Mouse (Mus musculus): ENCODE measurements at regions not wholly inside any gene's neighbourhood (a gene's known extent, or its start where the extent isn't known, plus 50 kb on each side); places are given as distances from the start of the nearest gene placed in this dataset.

DNA sequence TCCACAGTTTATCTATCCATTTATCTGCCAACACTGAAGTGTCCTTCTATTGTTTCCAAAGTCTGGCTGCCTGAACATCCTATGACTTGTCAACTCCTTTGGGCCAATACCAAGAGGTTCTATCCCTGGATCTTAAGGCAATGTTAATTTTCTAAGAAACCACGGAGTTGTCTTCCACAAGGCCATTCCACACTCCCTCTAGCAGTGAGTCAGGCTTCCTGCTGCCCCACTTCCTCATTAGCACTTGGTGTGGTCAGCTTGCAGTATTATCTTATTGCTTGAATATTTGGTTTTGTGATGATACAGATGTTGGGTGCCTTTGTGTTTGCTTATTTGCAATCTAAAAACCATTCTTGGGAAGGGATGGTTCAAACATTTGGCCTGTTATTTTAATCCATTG lies 87.5 kb upstream of the Ppp2r2d start:
- no peaks in the 10 kb centered on the region for H3K9me3 ChIP-seq (ENCODE audit: control insufficient read depth)
- WGBS, result 55% methylated on average over 1 of the region's 1 CpGs

DNA sequence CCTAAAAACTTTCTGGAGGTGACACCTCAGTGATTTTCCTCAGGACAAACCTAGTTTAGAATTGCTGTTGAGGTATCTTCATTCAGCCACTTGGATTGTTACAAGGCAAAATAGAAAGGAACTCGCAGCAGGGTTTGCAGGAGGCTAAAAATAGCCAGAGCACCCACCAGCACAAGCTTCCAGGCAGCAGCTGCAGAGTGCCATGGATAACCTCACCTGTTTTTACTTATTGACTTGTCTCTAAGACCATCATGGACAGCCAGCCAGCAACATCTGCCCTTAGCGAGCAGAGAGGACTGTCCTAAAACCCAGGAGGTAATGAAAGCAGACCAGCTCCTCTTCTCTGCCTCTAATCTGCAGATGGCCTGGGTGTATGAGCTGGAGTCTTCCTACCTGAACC lies 97.4 kb upstream of the Ppp2r2d start:
- no peak for TF ChIP-seq CTCF (IDR thresholded peaks at IDR 0.05; ENCODE audit: low read depth)
- 73% methylated on average over 2 of the region's 2 CpGs for WGBS
- no peaks in the 10 kb centered on the region for H3K9me3 ChIP-seq (ENCODE audit: control insufficient read depth)

More for the DNA sequence above, 87.5 kb upstream of the Ppp2r2d start:
- no peaks in the 10 kb centered on the region for H3K4me1 ChIP-seq (replicated peaks; ENCODE audit: control insufficient read depth, insufficient read depth, low read length)
- no peak for ATAC-seq
- H3K4me3 ChIP-seq (ENCODE audit: low read depth, low read length), result no peak overlapping the region
- no peak for TF ChIP-seq CTCF (IDR thresholded peaks at IDR 0.05; ENCODE audit: low read depth)
- H3K27ac ChIP-seq (ENCODE audit: low read depth, low read length), result no peak overlapping the region
- H3K27me3 ChIP-seq (replicated peaks; ENCODE audit: control insufficient read depth, insufficient read depth, low read length), result no peaks in the 10 kb centered on the region
- H3K4me2 ChIP-seq (replicated peaks; ENCODE audit: low read depth), result no peak overlapping the region
- no peak overlapping the region for H3K9ac ChIP-seq (ENCODE audit: low read depth, low read length)
- no peaks in the 10 kb centered on the region for H3K36me3 ChIP-seq (ENCODE audit: control insufficient read depth, insufficient read depth)

DNA sequence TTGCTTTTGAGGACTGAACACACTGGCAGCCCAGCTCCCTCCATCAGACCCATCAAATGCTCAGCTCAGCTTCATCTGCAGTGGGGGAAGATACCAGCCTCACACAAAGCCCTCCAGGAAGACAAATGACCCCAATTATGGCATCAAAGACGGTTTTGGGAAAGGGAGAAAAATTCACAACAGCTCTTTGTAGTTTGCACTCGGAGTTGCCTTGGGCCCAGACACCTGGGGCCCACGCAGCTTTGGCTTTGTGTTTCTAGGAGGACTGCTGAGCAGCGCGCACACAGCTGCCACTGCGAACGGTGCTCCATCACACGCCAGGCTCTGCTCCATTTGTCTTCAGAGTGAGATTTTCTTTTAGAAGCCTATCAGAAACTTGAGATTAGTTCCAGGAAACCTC lies 99.3 kb upstream of the Ppp2r2d start:
- H3K4me2 ChIP-seq (replicated peaks; ENCODE audit: low read depth), result no peak overlapping the region
- ATAC-seq, result no peak
- H3K9ac ChIP-seq (ENCODE audit: low read depth, low read length), result no peak overlapping the region
- no peaks in the 10 kb centered on the region for H3K36me3 ChIP-seq (ENCODE audit: control insufficient read depth, insufficient read depth)
- no peaks in the 10 kb centered on the region for H3K4me1 ChIP-seq (replicated peaks; ENCODE audit: control insufficient read depth, insufficient read depth, low read length)
- H3K27me3 ChIP-seq (replicated peaks; ENCODE audit: control insufficient read depth, insufficient read depth, low read length), result no peaks in the 10 kb centered on the region
- no peaks in the 10 kb centered on the region for H3K9me3 ChIP-seq (ENCODE audit: control insufficient read depth)
- 69% methylated on average over 8 of the region's 8 CpGs for WGBS
- no peak overlapping the region for H3K27ac ChIP-seq (ENCODE audit: low read depth, low read length)
- no peak for TF ChIP-seq CTCF (IDR thresholded peaks at IDR 0.05; ENCODE audit: low read depth)
- H3K4me3 ChIP-seq (ENCODE audit: low read depth, low read length), result no peak overlapping the region

More for the DNA sequence above, 97.4 kb upstream of the Ppp2r2d start:
- H3K4me1 ChIP-seq (replicated peaks; ENCODE audit: control insufficient read depth, insufficient read depth, low read length), result no peaks in the 10 kb centered on the region
- no peak overlapping the region for H3K4me2 ChIP-seq (replicated peaks; ENCODE audit: low read depth)
- no peak for ATAC-seq
- H3K4me3 ChIP-seq (ENCODE audit: low read depth, low read length), result no peak overlapping the region
- H3K27ac ChIP-seq (ENCODE audit: low read depth, low read length), result no peak overlapping the region
- no peaks in the 10 kb centered on the region for H3K36me3 ChIP-seq (ENCODE audit: control insufficient read depth, insufficient read depth)
- no peaks in the 10 kb centered on the region for H3K27me3 ChIP-seq (replicated peaks; ENCODE audit: control insufficient read depth, insufficient read depth, low read length)
- H3K9ac ChIP-seq (ENCODE audit: low read depth, low read length), result no peak overlapping the region

DNA sequence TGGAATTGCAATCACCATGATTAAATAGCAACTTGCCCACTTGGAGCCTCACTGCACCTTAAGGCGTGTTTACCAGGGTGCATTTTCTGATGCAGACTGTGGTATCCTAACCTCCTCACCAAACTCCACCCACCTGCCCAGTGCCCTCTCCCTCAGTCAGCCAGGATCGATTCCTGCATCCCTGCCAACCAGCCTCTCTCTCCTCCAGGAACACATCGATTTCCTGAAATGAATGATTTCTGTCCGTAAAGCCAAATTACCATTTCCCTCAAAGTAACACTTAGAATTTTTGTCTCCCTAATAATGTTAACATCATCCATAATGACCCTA lies 103.4 kb upstream of the Ppp2r2d start:
- TF ChIP-seq CTCF (IDR thresholded peaks at IDR 0.05; ENCODE audit: low read depth), result no peak
- 84% methylated on average over 4 of the region's 4 CpGs for WGBS
- Histone ChIP-seq H3K4me3 (ENCODE audit: low read depth, low read length) (no peak overlapping the region), H3K27me3 (replicated peaks; ENCODE audit: control insufficient read depth, insufficient read depth, low read length) (no peaks in the 10 kb centered on the region), H3K4me2 (replicated peaks; ENCODE audit: low read depth) (no peak overlapping the region), H3K9ac (ENCODE audit: low read depth, low read length) (no peak overlapping the region), H3K36me3 (ENCODE audit: control insufficient read depth, insufficient read depth) (no peaks in the 10 kb centered on the region), H3K9me3 (ENCODE audit: control insufficient read depth) (no peaks in the 10 kb centered on the region), H3K4me1 (replicated peaks; ENCODE audit: control insufficient read depth, insufficient read depth, low read length) (no peaks in the 10 kb centered on the region), H3K27ac (ENCODE audit: low read depth, low read length) (no peak overlapping the region)
- no peak for ATAC-seq

DNA sequence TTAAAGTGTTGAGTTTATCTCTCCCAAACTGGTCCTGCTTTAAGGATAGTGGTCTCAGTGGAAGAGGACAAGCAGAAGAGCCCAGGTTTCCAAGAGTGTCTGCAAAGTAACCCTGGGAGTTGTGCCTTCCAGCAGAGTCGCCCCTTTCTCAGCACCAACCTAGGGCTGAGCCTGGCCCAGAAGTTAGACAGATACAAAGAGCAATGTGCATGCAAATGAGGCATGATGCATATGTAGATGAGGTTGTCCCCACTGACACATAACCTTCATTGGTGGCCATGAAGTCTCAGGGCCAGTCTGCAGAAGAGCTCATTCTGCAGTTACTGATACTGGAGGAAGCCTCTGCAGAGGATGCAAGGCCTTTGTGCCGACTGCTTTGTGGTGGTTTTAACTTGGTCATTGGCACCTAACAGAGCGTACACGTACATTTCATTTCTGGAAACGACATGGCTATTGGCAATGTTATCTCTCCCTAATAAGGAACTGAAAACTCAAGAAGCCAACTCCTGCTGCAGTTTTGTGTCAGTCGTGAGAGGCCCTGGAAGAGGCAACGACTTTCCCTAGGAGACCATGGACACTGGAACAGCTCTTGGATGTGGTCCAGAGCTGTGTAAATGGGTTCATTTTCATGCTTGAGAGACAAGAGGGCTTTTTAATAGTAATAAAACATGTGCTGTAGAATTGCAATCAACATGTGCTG lies 103.9 kb upstream of the Ppp2r2d start:
- no peak for TF ChIP-seq CTCF (IDR thresholded peaks at IDR 0.05; ENCODE audit: low read depth)
- Histone ChIP-seq H3K9me3 (ENCODE audit: control insufficient read depth) (no peaks in the 10 kb centered on the region), H3K4me3 (ENCODE audit: low read depth, low read length) (no peak overlapping the region), H3K27me3 (replicated peaks; ENCODE audit: control insufficient read depth, insufficient read depth, low read length) (no peaks in the 10 kb centered on the region), H3K4me2 (replicated peaks; ENCODE audit: low read depth) (no peak overlapping the region), H3K9ac (ENCODE audit: low read depth, low read length) (no peak overlapping the region), H3K27ac (ENCODE audit: low read depth, low read length) (no peak overlapping the region), H3K36me3 (ENCODE audit: control insufficient read depth, insufficient read depth) (no peaks in the 10 kb centered on the region), H3K4me1 (replicated peaks; ENCODE audit: control insufficient read depth, insufficient read depth, low read length) (no peaks in the 10 kb centered on the region)
- ATAC-seq, result no peak
- WGBS, result 63% methylated on average over 7 of the region's 7 CpGs

DNA sequence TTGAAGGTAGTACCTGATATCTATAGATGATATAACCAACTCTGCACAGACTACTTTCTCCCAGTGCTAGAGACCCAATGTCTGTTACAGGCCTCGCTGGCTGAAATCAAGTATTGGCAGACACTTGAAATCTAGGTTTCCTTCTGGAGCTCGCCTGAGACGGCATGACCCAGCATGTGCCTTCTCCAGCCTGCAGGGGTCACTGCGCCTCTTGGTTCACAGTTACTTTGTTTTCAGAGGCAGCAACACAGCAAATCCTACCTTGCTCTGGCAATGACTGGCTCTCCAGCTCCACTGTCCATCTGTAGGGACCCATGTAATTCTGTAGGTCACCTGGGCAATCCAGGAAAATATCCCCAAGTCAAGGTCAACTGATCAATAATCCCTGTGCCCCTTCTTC lies 111.6 kb upstream of the Ppp2r2d start:
- WGBS, result 28% methylated on average over 4 of the region's 4 CpGs
- Histone ChIP-seq H3K27me3 (replicated peaks; ENCODE audit: control insufficient read depth, insufficient read depth, low read length) (no peaks in the 10 kb centered on the region), H3K9me3 (ENCODE audit: control insufficient read depth) (no peaks in the 10 kb centered on the region), H3K4me3 (ENCODE audit: low read depth, low read length) (no peak overlapping the region), H3K4me1 (replicated peaks; ENCODE audit: control insufficient read depth, insufficient read depth, low read length) (no peaks in the 10 kb centered on the region), H3K27ac (ENCODE audit: low read depth, low read length) (no peak overlapping the region), H3K9ac (ENCODE audit: low read depth, low read length) (no peak overlapping the region), H3K4me2 (replicated peaks; ENCODE audit: low read depth) (no peak overlapping the region), H3K36me3 (ENCODE audit: control insufficient read depth, insufficient read depth) (no peaks in the 10 kb centered on the region)
- no peak for ATAC-seq
- TF ChIP-seq CTCF (IDR thresholded peaks at IDR 0.05; ENCODE audit: low read depth), result peak; percentile 74

DNA sequence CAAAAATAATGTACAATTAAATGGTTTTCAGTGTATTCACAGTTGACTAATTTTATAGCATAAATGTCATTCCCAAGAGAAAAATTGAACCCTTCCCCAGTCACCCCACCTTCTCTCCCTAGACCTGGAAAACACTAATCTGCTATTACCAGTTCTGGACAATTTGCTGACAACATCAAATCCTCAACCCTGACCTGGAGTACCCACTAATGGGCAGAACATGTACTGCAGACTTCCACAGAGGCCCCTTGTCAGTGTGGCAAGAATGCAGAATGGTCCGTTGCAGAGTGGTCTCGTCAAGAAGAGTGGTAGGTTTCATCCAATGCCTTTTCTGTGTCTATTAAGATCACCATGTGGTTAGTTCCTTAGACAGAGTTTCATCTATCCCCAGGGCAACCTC lies 121.0 kb upstream of the Ppp2r2d start:
- TF ChIP-seq CTCF (IDR thresholded peaks at IDR 0.05; ENCODE audit: low read depth), result peak; percentile 36; the same call in 1 of the 2 replicates
- 80% methylated on average over 2 of the region's 2 CpGs for WGBS

More for the DNA sequence above, 121.0 kb upstream of the Ppp2r2d start:
- ATAC-seq, result no peak
- Histone ChIP-seq H3K36me3 (ENCODE audit: control insufficient read depth, insufficient read depth) (no peaks in the 10 kb centered on the region), H3K27ac (ENCODE audit: low read depth, low read length) (no peak overlapping the region), H3K9me3 (ENCODE audit: control insufficient read depth) (no peaks in the 10 kb centered on the region), H3K4me2 (replicated peaks; ENCODE audit: low read depth) (no peak overlapping the region), H3K9ac (ENCODE audit: low read depth, low read length) (no peak overlapping the region), H3K27me3 (replicated peaks; ENCODE audit: control insufficient read depth, insufficient read depth, low read length) (no peaks in the 10 kb centered on the region), H3K4me3 (ENCODE audit: low read depth, low read length) (no peak overlapping the region), H3K4me1 (replicated peaks; ENCODE audit: control insufficient read depth, insufficient read depth, low read length) (no peaks in the 10 kb centered on the region)
